Mouse (Mus musculus): ENCODE results near the gene Bank1. TPM values are rescaled to one million over a fixed set of nuclear protein-coding genes. Genes with fewer than 3 reads are reported as not detected.

Bank1 gene
- polyA plus RNA-seq (2016; fragmentation: Nextera tagmentation; extraction: Ambion mirVana) = 0.24 and 0.35 TPM in 2 replicates

DNA sequence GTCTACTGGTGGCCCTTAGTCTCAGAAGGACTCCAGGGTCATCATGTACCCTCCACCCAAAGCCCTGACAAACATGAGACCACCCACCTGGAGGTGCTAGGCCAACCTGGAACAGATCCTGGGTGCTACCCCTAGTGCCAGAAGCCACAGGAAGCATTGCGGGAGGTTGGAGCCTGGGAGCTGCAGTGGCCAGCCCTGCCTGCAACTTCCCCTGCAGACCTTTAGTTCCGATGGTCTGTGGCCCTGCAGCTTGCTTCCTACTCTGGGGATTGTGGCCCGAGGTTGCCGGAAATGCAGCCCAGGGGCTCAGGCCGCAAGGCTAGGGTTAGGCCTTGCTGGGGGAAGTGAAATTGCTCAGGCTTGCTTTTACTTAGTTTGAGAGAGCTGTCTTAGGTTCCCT is at the start of gene Bank1:
Bank1 (minus strand) TSS at position 284 of the 400 bp plus-strand sequence.
- WGBS = 83% methylated on average over 5 of the region's 5 CpGs
- Histone ChIP-seq H3K4me2 (no peak within 1 kb of the TSS), H3K4me3 (replicated peaks) (no peak within 1 kb of the TSS), H3K27ac (no peak within 1 kb of the TSS), H3K36me3 (no peaks in the 10 kb centered on the region), H3K4me1 (replicated peaks) (no peaks in the 10 kb centered on the region), H3K9ac (replicated peaks) (no peak within 1 kb of the TSS), H3K9me3 (no peaks in the 10 kb centered on the region), H3K27me3 (no peaks in the 10 kb centered on the region)
- ATAC-seq (ENCODE audit: insufficient number of reproducible peaks, insufficient read depth, low FRiP score, low TSS enrichment, low read depth) = no peak

DNA sequence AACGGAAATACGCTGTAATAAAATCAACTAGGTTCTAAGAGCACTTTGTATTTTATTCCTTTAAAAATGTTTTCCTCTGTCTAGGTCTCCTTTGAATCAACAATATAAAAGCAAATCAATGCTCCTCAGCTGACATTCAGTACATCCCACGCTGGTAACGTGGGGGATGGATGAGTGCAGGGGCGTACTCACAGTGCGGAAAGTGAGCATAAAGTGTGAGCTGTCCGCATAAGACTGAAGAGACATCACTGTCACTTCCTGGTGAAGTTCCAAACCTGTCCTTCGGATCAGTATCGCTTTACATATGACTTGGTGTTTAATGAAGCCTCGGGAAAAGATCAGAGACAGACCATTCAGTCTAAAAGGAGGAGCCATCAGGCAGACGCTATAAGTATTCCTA is 44.0 kb upstream of the Bank1 start:
- no peak for ATAC-seq (ENCODE audit: insufficient number of reproducible peaks, insufficient read depth, low FRiP score, low TSS enrichment, low read depth)
- Histone ChIP-seq H3K9me3 (no peaks in the 10 kb centered on the region), H3K4me1 (replicated peaks) (no peaks in the 10 kb centered on the region), H3K27ac (no peak overlapping the region), H3K4me3 (replicated peaks) (no peak overlapping the region), H3K9ac (replicated peaks) (no peak overlapping the region), H3K4me2 (no peak overlapping the region), H3K27me3 (no peaks in the 10 kb centered on the region), H3K36me3 (no peaks in the 10 kb centered on the region)
- 83% methylated on average over 11 of the region's 11 CpGs for WGBS

DNA sequence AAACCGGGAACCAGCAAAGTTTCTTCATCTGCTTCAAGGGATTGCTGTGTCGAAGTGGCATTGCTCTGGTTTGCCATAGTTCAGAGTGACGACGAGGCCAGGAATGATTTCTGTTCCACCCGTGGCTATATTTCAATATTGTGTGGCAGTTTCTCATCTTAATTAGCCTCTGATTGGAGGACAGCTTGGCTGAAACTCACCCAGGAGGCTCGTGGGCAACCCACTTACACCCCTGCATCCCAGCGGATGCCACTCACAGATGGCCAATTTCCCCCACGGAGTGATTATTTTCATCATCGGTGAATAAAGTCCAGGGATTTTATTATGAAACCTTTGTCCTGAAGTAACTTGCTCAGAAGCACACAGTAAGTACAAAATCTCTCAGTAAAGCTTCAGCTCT is 43.6 kb upstream of the Bank1 start:
- Histone ChIP-seq H3K4me2 (no peak overlapping the region), H3K27ac (no peak overlapping the region), H3K27me3 (no peaks in the 10 kb centered on the region), H3K36me3 (no peaks in the 10 kb centered on the region), H3K4me1 (replicated peaks) (no peaks in the 10 kb centered on the region), H3K9me3 (no peaks in the 10 kb centered on the region), H3K9ac (replicated peaks) (no peak overlapping the region), H3K4me3 (replicated peaks) (no peak overlapping the region)
- ATAC-seq (ENCODE audit: insufficient number of reproducible peaks, insufficient read depth, low FRiP score, low TSS enrichment, low read depth) = no peak
- 76% methylated on average over 9 of the region's 9 CpGs for WGBS

GRCm38 (mm10) chr3:136368505-136368999 is 42.7 kb upstream of the Bank1 start:
- H3K4me3 ChIP-seq (replicated peaks) = no peak overlapping the region
- H3K9ac ChIP-seq (replicated peaks) = no peak overlapping the region
- H3K4me2 ChIP-seq = no peak overlapping the region
- 90% methylated on average over 4 of the region's 4 CpGs for WGBS
- no peak overlapping the region for H3K27ac ChIP-seq
- no peaks in the 10 kb centered on the region for H3K4me1 ChIP-seq (replicated peaks)
- H3K9me3 ChIP-seq = no peaks in the 10 kb centered on the region
- no peaks in the 10 kb centered on the region for H3K36me3 ChIP-seq
- ATAC-seq (ENCODE audit: insufficient number of reproducible peaks, insufficient read depth, low FRiP score, low TSS enrichment, low read depth) = no peak
- H3K27me3 ChIP-seq = no peaks in the 10 kb centered on the region

DNA sequence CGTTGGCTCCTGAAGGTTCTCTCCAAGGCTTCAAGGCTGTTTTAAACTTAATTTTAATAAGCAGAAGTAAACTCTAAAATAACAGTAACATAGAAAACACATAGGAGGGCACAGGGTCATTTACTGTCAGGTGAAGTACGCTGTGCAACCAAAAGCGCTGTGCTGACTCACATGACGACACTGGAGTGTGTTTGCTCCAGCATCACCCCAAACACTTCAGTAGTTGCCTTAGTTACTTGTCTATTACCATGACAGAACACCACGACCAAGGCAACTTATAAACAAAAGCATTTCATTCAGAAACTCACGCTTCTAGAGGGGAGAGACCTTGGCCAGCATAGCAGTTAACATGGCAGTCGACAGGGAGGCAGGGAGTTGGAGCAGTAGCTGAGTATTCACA is 23.8 kb upstream of the Bank1 start:
- Histone ChIP-seq H3K9ac (replicated peaks) (no peak overlapping the region), H3K4me1 (replicated peaks) (no peaks in the 10 kb centered on the region), H3K9me3 (no peaks in the 10 kb centered on the region), H3K27ac (no peak overlapping the region), H3K36me3 (no peaks in the 10 kb centered on the region), H3K27me3 (no peaks in the 10 kb centered on the region), H3K4me2 (no peak overlapping the region), H3K4me3 (replicated peaks) (no peak overlapping the region)
- no peak for ATAC-seq (ENCODE audit: insufficient number of reproducible peaks, insufficient read depth, low FRiP score, low TSS enrichment, low read depth)
- 86% methylated on average over 7 of the region's 7 CpGs for WGBS

GRCm38 (mm10) chr3:136348611-136349010 is 22.7 kb upstream of the Bank1 start:
- H3K9me3 ChIP-seq = no peaks in the 10 kb centered on the region
- H3K27ac ChIP-seq = no peak overlapping the region
- no peaks in the 10 kb centered on the region for H3K4me1 ChIP-seq (replicated peaks)
- no peak overlapping the region for H3K4me3 ChIP-seq (replicated peaks)
- H3K36me3 ChIP-seq = no peaks in the 10 kb centered on the region
- no peak for ATAC-seq (ENCODE audit: insufficient number of reproducible peaks, insufficient read depth, low FRiP score, low TSS enrichment, low read depth)
- WGBS = 67% methylated on average over 1 of the region's 1 CpGs
- H3K27me3 ChIP-seq = no peaks in the 10 kb centered on the region
- H3K9ac ChIP-seq (replicated peaks) = no peak overlapping the region
- H3K4me2 ChIP-seq = no peak overlapping the region

DNA sequence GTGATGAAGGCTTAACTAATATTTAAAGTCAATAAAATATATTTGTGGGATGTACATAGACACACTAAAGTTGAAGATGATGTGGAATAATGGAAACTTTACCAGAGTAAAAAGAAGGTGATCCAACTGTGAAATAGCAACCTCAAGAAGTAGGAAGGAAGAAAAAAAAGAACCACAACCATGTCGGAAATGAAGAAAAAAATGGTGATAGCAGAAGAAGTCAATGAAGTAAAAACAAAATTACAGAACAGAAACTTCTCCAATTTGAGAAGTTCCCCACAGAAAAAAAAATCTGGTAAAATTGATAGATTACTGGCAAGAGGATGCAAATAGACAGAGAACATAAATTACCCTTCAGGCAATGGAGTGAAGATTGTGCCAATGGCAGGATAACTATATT is 21.4 kb upstream of the Bank1 start:
- Histone ChIP-seq H3K4me3 (replicated peaks) (no peak overlapping the region), H3K4me1 (replicated peaks) (no peaks in the 10 kb centered on the region), H3K9me3 (no peaks in the 10 kb centered on the region), H3K27ac (no peak overlapping the region), H3K9ac (replicated peaks) (no peak overlapping the region), H3K36me3 (no peaks in the 10 kb centered on the region), H3K4me2 (no peak overlapping the region), H3K27me3 (no peaks in the 10 kb centered on the region)
- WGBS = 85% methylated on average over 1 of the region's 1 CpGs
- ATAC-seq (ENCODE audit: insufficient number of reproducible peaks, insufficient read depth, low FRiP score, low TSS enrichment, low read depth) = no peak

- Histone ChIP-seq H3K36me3 (no peaks in the 10 kb centered on the region), H3K4me2 (no peak overlapping the region), H3K4me1 (replicated peaks) (no peaks in the 10 kb centered on the region), H3K9ac (replicated peaks) (no peak overlapping the region), H3K4me3 (replicated peaks) (no peak overlapping the region), H3K9me3 (no peaks in the 10 kb centered on the region), H3K27ac (no peak overlapping the region), H3K27me3 (no peaks in the 10 kb centered on the region)
- 76% methylated on average over 2 of the region's 2 CpGs for WGBS
- no peak for ATAC-seq (ENCODE audit: insufficient number of reproducible peaks, insufficient read depth, low FRiP score, low TSS enrichment, low read depth)
Observed at GRCm38 (mm10) chr3:136341911-136342310, 16.0 kb upstream of the Bank1 start.

DNA sequence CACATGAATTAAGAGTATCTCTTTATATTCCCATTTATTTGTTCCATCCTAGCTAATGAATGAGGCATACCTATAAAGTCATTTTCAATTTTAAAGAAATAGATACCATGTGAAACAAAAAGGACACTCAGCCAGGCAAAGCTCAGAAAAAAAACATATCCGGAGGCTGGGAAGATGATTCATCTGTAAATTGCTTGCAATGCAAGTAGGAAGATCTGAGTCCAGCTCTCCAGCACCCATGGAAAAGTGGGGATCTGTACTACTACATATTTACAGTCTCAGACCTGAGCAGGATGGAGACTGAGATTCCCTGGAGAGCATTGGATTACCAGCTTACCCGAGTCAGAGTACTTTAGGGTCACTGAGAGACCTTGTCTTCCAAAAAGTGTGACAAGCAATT is 14.0 kb upstream of the Bank1 start:
- H3K4me1 ChIP-seq (replicated peaks) = no peaks in the 10 kb centered on the region
- no peaks in the 10 kb centered on the region for H3K36me3 ChIP-seq
- no peak overlapping the region for H3K27ac ChIP-seq
- H3K9ac ChIP-seq (replicated peaks) = no peak overlapping the region
- no peaks in the 10 kb centered on the region for H3K27me3 ChIP-seq
- no peaks in the 10 kb centered on the region for H3K9me3 ChIP-seq
- no peak overlapping the region for H3K4me3 ChIP-seq (replicated peaks)
- ATAC-seq (ENCODE audit: insufficient number of reproducible peaks, insufficient read depth, low FRiP score, low TSS enrichment, low read depth) = no peak
- no peak overlapping the region for H3K4me2 ChIP-seq
- 67% methylated on average over 2 of the region's 2 CpGs for WGBS

- H3K9ac ChIP-seq (replicated peaks) = no peak overlapping the region
- no peak for ATAC-seq (ENCODE audit: insufficient number of reproducible peaks, insufficient read depth, low FRiP score, low TSS enrichment, low read depth)
- H3K4me1 ChIP-seq (replicated peaks) = no peaks in the 10 kb centered on the region
- no peaks in the 10 kb centered on the region for H3K36me3 ChIP-seq
- no peak overlapping the region for H3K27ac ChIP-seq
- no peak overlapping the region for H3K4me2 ChIP-seq
- no peaks in the 10 kb centered on the region for H3K9me3 ChIP-seq
- H3K27me3 ChIP-seq = no peaks in the 10 kb centered on the region
- 73% methylated on average over 2 of the region's 2 CpGs for WGBS
- no peak overlapping the region for H3K4me3 ChIP-seq (replicated peaks)
Observed at GRCm38 (mm10) chr3:136331135-136331534, 5.3 kb upstream of the Bank1 start.

GRCm38 (mm10) chr3:136330043-136330442 is 4.2 kb upstream of the Bank1 start:
- no peaks in the 10 kb centered on the region for H3K9me3 ChIP-seq
- no peak overlapping the region for H3K4me3 ChIP-seq (replicated peaks)
- no peak overlapping the region for H3K9ac ChIP-seq (replicated peaks)
- no peak for ATAC-seq (ENCODE audit: insufficient number of reproducible peaks, insufficient read depth, low FRiP score, low TSS enrichment, low read depth)
- no peaks in the 10 kb centered on the region for H3K36me3 ChIP-seq
- H3K4me2 ChIP-seq = no peak overlapping the region
- no peaks in the 10 kb centered on the region for H3K4me1 ChIP-seq (replicated peaks)
- no peak overlapping the region for H3K27ac ChIP-seq
- H3K27me3 ChIP-seq = no peaks in the 10 kb centered on the region

DNA sequence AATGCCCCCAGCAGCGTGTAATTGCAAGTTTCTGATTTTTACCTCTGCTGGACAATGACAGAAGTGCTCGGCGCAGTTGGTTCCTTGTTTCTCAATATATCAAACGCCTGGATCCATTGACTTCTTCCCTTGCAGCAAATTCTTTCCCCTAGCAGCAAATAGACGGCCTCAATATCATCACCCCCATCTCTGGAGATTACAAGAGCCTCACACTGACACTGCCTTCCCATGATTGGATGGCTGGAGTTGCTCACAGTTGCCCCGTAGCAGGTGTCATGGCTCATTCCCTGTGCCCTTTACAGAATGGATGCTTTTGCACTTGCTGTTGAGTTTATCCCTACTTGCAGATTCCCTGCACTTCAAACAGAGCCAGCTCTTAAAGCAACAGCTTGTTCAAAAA is 3.3 kb upstream of the Bank1 start:
- 69% methylated on average over 6 of the region's 6 CpGs for WGBS
- Histone ChIP-seq H3K27me3 (no peaks in the 10 kb centered on the region), H3K27ac (no peak overlapping the region), H3K9me3 (no peaks in the 10 kb centered on the region), H3K4me1 (replicated peaks) (no peaks in the 10 kb centered on the region), H3K9ac (replicated peaks) (no peak overlapping the region), H3K36me3 (no peaks in the 10 kb centered on the region), H3K4me2 (no peak overlapping the region), H3K4me3 (replicated peaks) (no peak overlapping the region)
- ATAC-seq (ENCODE audit: insufficient number of reproducible peaks, insufficient read depth, low FRiP score, low TSS enrichment, low read depth) = no peak
